Mouse (Mus musculus) lung, postnatal 0 days (tissue): ENCODE measurements around the gene Grik4.

Experiments used
- CTCF ChIP-seq: IDR thresholded peaks from 2 replicates; pipeline ENCODE4 v1.5.1; 2016; ENCODE audit warnings: antibody characterized with exemption, mild to moderate bottlenecking
- EP300 ChIP-seq: IDR thresholded peaks from 2 replicates; pipeline ENCODE4 v1.6.1; 2016; ENCODE audit warnings: antibody characterized with exemption, mild to moderate bottlenecking, control low read depth

GRCm38 (mm10) chr9:42799694-42800093 lies 144.6 kb downstream of the Grik4 start:
- TF ChIP-seq CTCF (no peak), EP300 (no peak)
